Mouse (Mus musculus) ES-E14 (cell line): ENCODE results near the gene Mid1ip1.

Experiments used
- CHD2 ChIP-seq: IDR thresholded peaks from 2 replicates; pipeline ENCODE4 v1.6.1; 2014; ENCODE audit warnings: mild to moderate bottlenecking, low read depth, low read length, inconsistent platforms
- MAFK ChIP-seq: IDR thresholded peaks from 2 replicates; pipeline ENCODE4 v1.6.1; 2014; ENCODE audit warnings: mild to moderate bottlenecking, low read depth, low read length, inconsistent platforms; ENCODE audit not compliant: insufficient read depth
- ZC3H11A ChIP-seq: IDR thresholded peaks from 2 replicates; pipeline ENCODE4 v1.6.1; 2012; ENCODE audit warnings: low read depth, mild to moderate bottlenecking, inconsistent platforms, low read length, borderline replicate concordance
- ZNF384 ChIP-seq: IDR thresholded peaks from 2 replicates; pipeline ENCODE4 v1.6.1; 2012; ENCODE audit warnings: low read depth, low read length, inconsistent platforms

GRCm38 (mm10) chrX:10718021-10718837, 3.4 kb downstream of the Mid1ip1 start:
- TF ChIP-seq ZC3H11A (no peak), MAFK (no peak), CHD2 (no peak), ZNF384 (no peak)
